Mouse (Mus musculus): ENCODE measurements around the gene Adra1d. TPM values are rescaled to one million over a fixed set of nuclear protein-coding genes. Genes with fewer than 3 reads are reported as not detected.

The Adra1d gene
- total RNA-seq, 2 experiments from 2014 or later = 91.6 to 98.9 TPM

GRCm38 (mm10) chr2:131499290-131499845 is 62.7 kb downstream of the Adra1d start:
- DNase-seq (ENCODE audit: extremely low spot score in 1 of 2, low spot score in 1 of 2) = no peak

DNA sequence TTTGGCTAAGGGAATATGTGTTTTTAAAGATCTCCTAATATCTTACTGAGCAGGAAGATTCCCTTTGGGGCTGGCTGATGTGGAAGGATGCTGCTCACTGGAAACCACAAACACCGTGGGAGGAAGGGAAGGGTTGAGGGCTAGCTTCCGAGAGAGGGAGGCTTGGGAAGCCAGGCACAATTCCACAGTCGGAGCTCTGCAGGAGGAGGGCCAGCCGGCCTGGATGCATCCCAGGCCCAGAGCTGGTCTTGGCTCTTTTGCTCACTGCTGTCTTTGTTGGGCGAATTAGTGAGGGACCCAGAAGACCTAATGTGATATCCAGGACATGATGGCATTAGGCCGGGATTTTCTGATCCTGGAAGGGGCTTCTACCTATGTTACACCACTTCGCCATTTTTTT is 63.9 kb downstream of the Adra1d start:
- no peak for DNase-seq (ENCODE audit: extremely low spot score in 1 of 2, low spot score in 1 of 2)

DNA sequence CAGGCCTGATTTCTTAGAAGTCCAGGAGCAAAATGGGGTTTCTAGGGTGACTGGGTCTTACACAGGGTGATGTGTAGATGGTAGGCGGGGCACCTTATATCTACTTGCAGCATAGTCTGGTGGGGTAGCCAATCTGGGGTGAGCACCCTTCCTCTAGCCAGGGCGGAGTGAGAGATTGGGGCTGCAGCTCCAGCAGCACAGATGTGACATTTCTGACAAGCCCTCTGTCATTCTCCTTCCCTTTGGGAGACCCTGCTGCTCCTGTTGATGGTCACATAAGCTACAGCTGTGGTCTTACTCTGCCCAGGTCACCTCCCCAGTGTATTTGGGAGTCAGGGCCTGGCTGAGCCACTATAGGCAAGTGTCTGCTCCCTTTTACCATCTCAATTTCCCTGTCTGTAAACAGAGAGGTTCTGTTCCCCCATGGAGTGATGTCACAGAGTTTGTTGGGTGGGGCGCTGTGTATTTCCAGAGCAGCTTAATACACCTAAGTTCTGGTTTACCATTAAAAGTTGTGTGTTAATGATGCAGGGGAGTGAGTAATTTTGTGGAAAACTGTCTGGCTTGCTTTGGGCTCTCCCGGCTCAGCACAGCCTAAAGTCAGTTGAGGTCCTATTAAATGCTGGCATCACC is 64.7 kb downstream of the Adra1d start:
- DNase-seq (ENCODE audit: extremely low spot score in 1 of 2, low spot score in 1 of 2) = no peak

DNA sequence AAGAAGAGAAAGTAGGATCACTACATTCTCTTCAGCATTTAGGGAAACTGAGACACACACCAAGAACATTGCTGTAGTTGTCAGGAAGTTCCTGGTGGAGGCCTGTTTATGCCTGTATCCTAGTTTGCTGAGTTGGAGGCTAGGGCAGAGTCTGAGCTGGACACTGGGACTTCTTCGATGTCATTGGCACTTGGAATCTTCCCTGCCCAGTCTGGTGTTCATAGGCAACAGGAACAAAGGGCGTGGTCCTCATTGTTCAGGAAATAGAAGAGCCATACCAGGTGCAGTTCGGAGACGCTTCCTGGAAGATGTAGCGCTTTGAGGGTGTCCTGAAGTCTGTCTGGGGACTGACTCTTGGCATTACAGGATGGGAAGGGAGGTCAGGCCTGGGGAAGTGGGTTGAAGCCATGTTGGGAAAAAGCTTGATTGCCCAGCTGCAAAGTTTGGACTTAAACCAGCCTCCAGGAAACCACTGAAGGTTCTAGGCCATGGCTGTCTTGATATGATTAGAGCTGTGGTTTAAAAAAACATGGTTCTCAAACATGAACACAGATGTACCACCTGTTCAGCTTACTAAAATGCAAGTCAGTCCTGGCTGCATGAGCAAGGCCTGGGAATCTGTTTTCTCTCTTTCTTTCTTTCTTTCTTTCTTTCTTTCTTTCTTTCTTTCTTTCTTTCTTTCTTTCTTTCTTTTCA is 65.8 kb downstream of the Adra1d start:
- no peak for DNase-seq (ENCODE audit: extremely low spot score in 1 of 2, low spot score in 1 of 2)

Other genes starting within 250 kb of the Adra1d start
- 10 to 100 TPM; 28.2 to 30.5 TPM for gene Rnf24, start 209.4 kb downstream of the Adra1d start, total RNA-seq (2021)
- gene Smox, start 70.8 kb downstream of the Adra1d start, total RNA-seq (2021) = 10 to 100 TPM; 72.8 to 83.7 TPM

Measured in layer of hippocampus, postnatal 25 days (tissue).